Comparison of ENCODE assay signal across 19 mouse cellular contexts in the genomic region with DNA sequence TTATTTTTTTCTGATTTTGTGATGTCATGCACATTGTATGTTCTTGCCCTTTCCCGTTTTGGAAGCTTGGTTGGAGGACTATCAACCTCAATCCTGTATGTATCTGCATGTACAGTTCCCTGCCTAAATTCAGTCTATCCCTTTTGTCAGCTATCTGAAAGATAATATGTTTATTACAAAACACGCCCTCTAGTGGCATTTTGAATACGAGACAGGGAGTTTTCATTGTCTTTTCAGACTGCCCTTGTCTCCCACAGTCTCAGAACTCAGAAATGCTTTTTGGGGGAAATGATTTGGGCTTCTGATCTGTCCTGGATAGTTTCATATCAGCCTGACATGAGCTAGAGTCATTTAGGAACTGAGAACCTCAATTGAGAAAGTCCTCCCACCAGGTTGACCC. TPM values are rescaled to one million over a fixed set of nuclear protein-coding genes. Genes with fewer than 3 reads are reported as not detected.
DNase-seq lines count a peak whose midpoint lies in the region; ATAC-seq and TF ChIP-seq lines count a peak whose summit lies in the region.
"Had no signal": no experiment of that assay in that cellular context is flagged by ENCODE, and none has a peak within 500 bp of the region (broad histone marks: within the 10 kb centered on the region; RNA-seq: fewer than 3 reads in every experiment).

No protein-coding gene starts in this region.

- H3K4me2 ChIP-seq in hindbrain, embryonic 11.5 days (replicated peaks; ENCODE audit: low read depth, low read length) = no peak overlapping the region
- H3K4me2 ChIP-seq in hindbrain, embryonic 12.5 days (replicated peaks) = no peak overlapping the region
- H3K4me2 ChIP-seq in embryonic facial prominence, embryonic 14.5 days (ENCODE audit: low read depth, low read length) = no peak overlapping the region
- H3K4me2 ChIP-seq in stomach, postnatal 0 days (replicated peaks; ENCODE audit: low read depth) = no peak overlapping the region
- H3K4me2 ChIP-seq: lung, embryonic 15.5 days; midbrain, embryonic 15.5 days; neural tube, embryonic 15.5 days had no signal

- ATAC-seq in hindbrain, embryonic 11.5 days (ENCODE audit: low FRiP score) = no peak
- ATAC-seq in hindbrain, embryonic 12.5 days (ENCODE audit: low FRiP score) = no peak
- ATAC-seq in embryonic facial prominence, embryonic 14.5 days (ENCODE audit: low read depth) = no peak
- no peak for ATAC-seq in stomach, postnatal 0 days (ENCODE audit: low FRiP score, low TSS enrichment)
- ATAC-seq in erythroblast, adult 5-6 weeks (replicated peaks; ENCODE audit: low FRiP score, poor library complexity, severe bottlenecking) = no peak
- ATAC-seq: midbrain, embryonic 15.5 days had no signal

- no peak overlapping the region for H3K9ac ChIP-seq in hindbrain, embryonic 11.5 days (ENCODE audit: low read depth, low read length)
- H3K9ac ChIP-seq in hindbrain, embryonic 12.5 days = no peak overlapping the region
- H3K9ac ChIP-seq in embryonic facial prominence, embryonic 14.5 days (ENCODE audit: low read depth, low read length) = no peak overlapping the region
- H3K9ac ChIP-seq in stomach, postnatal 0 days (ENCODE audit: low read length) = no peak overlapping the region
- H3K9ac ChIP-seq: lung, embryonic 15.5 days; midbrain, embryonic 15.5 days; neural tube, embryonic 15.5 days had no signal

- no peaks in the 10 kb centered on the region for H3K36me3 ChIP-seq in hindbrain, embryonic 11.5 days (ENCODE audit: control insufficient read depth, insufficient read depth, low read length)
- no peaks in the 10 kb centered on the region for H3K36me3 ChIP-seq in hindbrain, embryonic 12.5 days
- H3K36me3 ChIP-seq in embryonic facial prominence, embryonic 14.5 days (ENCODE audit: control insufficient read depth, insufficient read depth, low read length) = no peaks in the 10 kb centered on the region
- no peaks in the 10 kb centered on the region for H3K36me3 ChIP-seq in stomach, postnatal 0 days (ENCODE audit: control insufficient read depth, insufficient read depth, low read length)
- H3K36me3 ChIP-seq: lung, embryonic 15.5 days; midbrain, embryonic 15.5 days; neural tube, embryonic 15.5 days had no signal

- H3K27ac ChIP-seq in hindbrain, embryonic 11.5 days (ENCODE audit: low read depth, low read length) = no peak overlapping the region
- no peak overlapping the region for H3K27ac ChIP-seq in hindbrain, embryonic 12.5 days
- no peak overlapping the region for H3K27ac ChIP-seq in embryonic facial prominence, embryonic 14.5 days (replicated peaks; ENCODE audit: low read depth, low read length)
- H3K27ac ChIP-seq in stomach, postnatal 0 days (replicated peaks) = no peak overlapping the region
- H3K27ac ChIP-seq: lung, embryonic 15.5 days; midbrain, embryonic 15.5 days; neural tube, embryonic 15.5 days had no signal

- no peaks in the 10 kb centered on the region for H3K9me3 ChIP-seq in hindbrain, embryonic 11.5 days (ENCODE audit: control insufficient read depth, low read length)
- H3K9me3 ChIP-seq in hindbrain, embryonic 12.5 days (replicated peaks) = no peaks in the 10 kb centered on the region
- H3K9me3 ChIP-seq in embryonic facial prominence, embryonic 14.5 days (ENCODE audit: control insufficient read depth, low read length) = no peaks in the 10 kb centered on the region
- no peaks in the 10 kb centered on the region for H3K9me3 ChIP-seq in stomach, postnatal 0 days (ENCODE audit: control insufficient read depth, low read length)
- H3K9me3 ChIP-seq: lung, embryonic 15.5 days; midbrain, embryonic 15.5 days; neural tube, embryonic 15.5 days had no signal

- WGBS in hindbrain, embryonic 11.5 days = 31% methylated on average over 3 of the region's 3 CpGs
- 40% methylated on average over 3 of the region's 3 CpGs for WGBS in hindbrain, embryonic 12.5 days
- 31% methylated on average over 3 of the region's 3 CpGs for WGBS in embryonic facial prominence, embryonic 14.5 days
- WGBS in stomach, postnatal 0 days = 48% methylated on average over 3 of the region's 3 CpGs

- H3K4me3 ChIP-seq in hindbrain, embryonic 11.5 days (ENCODE audit: low read depth, low read length) = no peak overlapping the region
- H3K4me3 ChIP-seq in hindbrain, embryonic 12.5 days = no peak overlapping the region
- H3K4me3 ChIP-seq in embryonic facial prominence, embryonic 14.5 days (ENCODE audit: low read depth, low read length) = no peak overlapping the region
- no peak overlapping the region for H3K4me3 ChIP-seq in stomach, postnatal 0 days (ENCODE audit: low read depth, low read length)
- H3K4me3 ChIP-seq: lung, embryonic 15.5 days; midbrain, embryonic 15.5 days; neural tube, embryonic 15.5 days had no signal

- H3K27me3 ChIP-seq in hindbrain, embryonic 11.5 days (ENCODE audit: control insufficient read depth, insufficient read depth, low read length) = no peaks in the 10 kb centered on the region
- H3K27me3 ChIP-seq in hindbrain, embryonic 12.5 days = no peaks in the 10 kb centered on the region
- no peaks in the 10 kb centered on the region for H3K27me3 ChIP-seq in embryonic facial prominence, embryonic 14.5 days (replicated peaks; ENCODE audit: control insufficient read depth, insufficient read depth, low read length)
- no peaks in the 10 kb centered on the region for H3K27me3 ChIP-seq in stomach, postnatal 0 days (ENCODE audit: control insufficient read depth, insufficient read depth, low read length)
- H3K27me3 ChIP-seq: lung, embryonic 15.5 days; midbrain, embryonic 15.5 days; neural tube, embryonic 15.5 days had no signal

- no peaks in the 10 kb centered on the region for H3K4me1 ChIP-seq in hindbrain, embryonic 11.5 days (replicated peaks; ENCODE audit: control insufficient read depth, insufficient read depth, low read length)
- H3K4me1 ChIP-seq in hindbrain, embryonic 12.5 days = no peaks in the 10 kb centered on the region
- no peaks in the 10 kb centered on the region for H3K4me1 ChIP-seq in embryonic facial prominence, embryonic 14.5 days (ENCODE audit: control insufficient read depth, insufficient read depth, low read length)
- H3K4me1 ChIP-seq in stomach, postnatal 0 days (replicated peaks; ENCODE audit: control insufficient read depth, insufficient read depth) = no peaks in the 10 kb centered on the region
- H3K4me1 ChIP-seq: lung, embryonic 15.5 days; midbrain, embryonic 15.5 days; neural tube, embryonic 15.5 days had no signal

- TF ChIP-seq EP300 in stomach, postnatal 0 days (optimal IDR thresholded peaks at IDR 0.05) = no peak

- TF ChIP-seq CTCF in stomach, postnatal 0 days (IDR thresholded peaks at IDR 0.05; ENCODE audit: low read depth) = peak; percentile 37

- peak; percentile 6 for DNase-seq in hindbrain, embryonic 11.5 days (ENCODE audit: low spot score)
- peak; percentile 17 for DNase-seq in thymus, postnatal 0 days (ENCODE audit: low spot score)
- no peak for DNase-seq in thymus, postnatal 36 days
- peak; percentile 13 for DNase-seq in embryonic facial prominence, embryonic 14.5 days (ENCODE audit: low spot score)
- DNase-seq in stomach, postnatal 0 days (ENCODE audit: low spot score) = no peak
- no peak for DNase-seq in neural tube, embryonic 10.5 days (ENCODE audit: extremely low spot score, low spot score)
- DNase-seq: cerebellum, adult 9-11 months; right cerebral cortex, postnatal 25 days had no signal

RNA-seq across cellular contexts. Expression of a gene that starts 32.2 kb away (rescaled TPM):
- not detected in 2 replicates for polyA plus RNA-seq in hindbrain, embryonic 11.5 days (2014; fragmentation: Nextera tagmentation; extraction: Ambion mirVana)
- polyA plus RNA-seq in hindbrain, embryonic 12.5 days (2016; fragmentation: Nextera tagmentation; extraction: Ambion mirVana) = not detected in 2 replicates
- not detected in 2 replicates for polyA plus RNA-seq in thymus, postnatal 0 days (2015; fragmentation: Nextera tagmentation; extraction: Ambion mirVana)
- polyA plus RNA-seq in embryonic facial prominence, embryonic 14.5 days (2014; fragmentation: Nextera tagmentation; extraction: Ambion mirVana) = not detected in 2 replicates
- not detected in 2 replicates for polyA plus RNA-seq in stomach, postnatal 0 days (2015; fragmentation: Nextera tagmentation; extraction: Ambion mirVana)
- total RNA-seq in erythroblast, adult 5-6 weeks (2015; ENCODE audit: low replicate concordance) = not detected in 2 replicates
- total RNA-seq in erythroblast, adult 5-6 weeks (2017; ENCODE audit: low replicate concordance) = not detected in 2 replicates
- total RNA-seq: hematopoietic stem cell, adult 5-6 weeks; left cerebral cortex, postnatal 10 days had no signal
- polyA plus RNA-seq: brain, embryonic 14.5 days; gonadal fat pad, adult 2 months; kidney, embryonic 14.5 days; lung, embryonic 15.5 days; midbrain, embryonic 15.5 days; neural tube, embryonic 15.5 days; urinary bladder, adult 2 months had no signal

Comparison
In these comparisons a context has a peak if more than half of its experiments do, and no peak if none do; other contexts are left out.
1. DNase-seq: peak in hindbrain, embryonic 11.5 days (single experiment), thymus, postnatal 0 days (single experiment) and embryonic facial prominence, embryonic 14.5 days (single experiment); none in thymus, postnatal 36 days (0 of 2), stomach, postnatal 0 days (single experiment) and neural tube, embryonic 10.5 days (single experiment).